Mouse (Mus musculus) cerebellum, adult 18-20 months (tissue): ENCODE measurements around the gene 6430571L13Rik.

Source experiments
- DNase-seq, 2 experiments: peaks; one replicate each; pipeline ENCODE4 v3.0.0; 2021

Gene 6430571L13Rik

GRCm38 (mm10) chr9:107340911-107341645 lies 676 bp downstream of the 6430571L13Rik start:
- DNase-seq: peak in 1 of 2 experiments; percentile 58

GRCm38 (mm10) chr9:107342201-107342709 lies 1.9 kb downstream of the 6430571L13Rik start:
- DNase-seq: peak in 1 of 2 experiments; percentile 57

- DNase-seq: peak; percentile 96 to 97
These were observed 2.9 kb downstream of the 6430571L13Rik start for GRCm38 (mm10) chr9:107343146-107343943.

GRCm38 (mm10) chr9:107344027-107344426 lies 3.6 kb downstream of the 6430571L13Rik start:
- DNase-seq: peak; percentile 48 to 59

- DNase-seq: peak; percentile 23 to 37
These were observed 5.7 kb downstream of the 6430571L13Rik start for GRCm38 (mm10) chr9:107346081-107346480.

- DNase-seq: peak; percentile 52 to 58
These were observed 7.3 kb downstream of the 6430571L13Rik start for GRCm38 (mm10) chr9:107347586-107348183.

- DNase-seq: no peak
These were observed 8.9 kb downstream of the 6430571L13Rik start for GRCm38 (mm10) chr9:107349321-107349720.

- peak in 1 of 2 experiments; percentile 33 for DNase-seq
These were observed 14.4 kb downstream of the 6430571L13Rik start for GRCm38 (mm10) chr9:107354826-107355225.

GRCm38 (mm10) chr9:107355870-107356765 lies 15.7 kb downstream of the 6430571L13Rik start:
- DNase-seq: peak; percentile 84 to 87

GRCm38 (mm10) chr9:107357651-107358050 lies 17.2 kb downstream of the 6430571L13Rik start:
- DNase-seq: peak; percentile 88 to 90

- DNase-seq: no peak
These were observed 20.6 kb downstream of the 6430571L13Rik start for GRCm38 (mm10) chr9:107360989-107361388.

- peak; percentile 73 to 82 for DNase-seq
These were observed 26.2 kb downstream of the 6430571L13Rik start for GRCm38 (mm10) chr9:107366644-107367043.

- no peak for DNase-seq
These were observed 27.9 kb downstream of the 6430571L13Rik start for GRCm38 (mm10) chr9:107368302-107368701.

GRCm38 (mm10) chr9:107369270-107370105 lies 29.1 kb downstream of the 6430571L13Rik start:
- no peak for DNase-seq

- DNase-seq: no peak
These were observed 29.7 kb downstream of the 6430571L13Rik start for GRCm38 (mm10) chr9:107370106-107370463.

- DNase-seq: no peak
These were observed 32.0 kb downstream of the 6430571L13Rik start for GRCm38 (mm10) chr9:107372441-107372840.

- DNase-seq: peak in 1 of 2 experiments; percentile 41
These were observed 34.2 kb downstream of the 6430571L13Rik start for GRCm38 (mm10) chr9:107374623-107375022.

- no peak for DNase-seq
These were observed 35.0 kb downstream of the 6430571L13Rik start for GRCm38 (mm10) chr9:107375451-107375850.

- DNase-seq: peak; percentile 71 to 78
These were observed 37.6 kb downstream of the 6430571L13Rik start for GRCm38 (mm10) chr9:107377961-107378512.

- DNase-seq: no peak
These were observed 41.3 kb downstream of the 6430571L13Rik start for GRCm38 (mm10) chr9:107381723-107382122.

GRCm38 (mm10) chr9:107384396-107384795 lies 44.0 kb downstream of the 6430571L13Rik start:
- DNase-seq: peak; percentile 57 to 67
